Mouse (Mus musculus): ENCODE measurements at regions not wholly inside any gene's neighbourhood (a gene's known extent, or its start where the extent isn't known, plus 50 kb on each side); places are given as distances from the start of the nearest gene placed in this dataset.

DNA sequence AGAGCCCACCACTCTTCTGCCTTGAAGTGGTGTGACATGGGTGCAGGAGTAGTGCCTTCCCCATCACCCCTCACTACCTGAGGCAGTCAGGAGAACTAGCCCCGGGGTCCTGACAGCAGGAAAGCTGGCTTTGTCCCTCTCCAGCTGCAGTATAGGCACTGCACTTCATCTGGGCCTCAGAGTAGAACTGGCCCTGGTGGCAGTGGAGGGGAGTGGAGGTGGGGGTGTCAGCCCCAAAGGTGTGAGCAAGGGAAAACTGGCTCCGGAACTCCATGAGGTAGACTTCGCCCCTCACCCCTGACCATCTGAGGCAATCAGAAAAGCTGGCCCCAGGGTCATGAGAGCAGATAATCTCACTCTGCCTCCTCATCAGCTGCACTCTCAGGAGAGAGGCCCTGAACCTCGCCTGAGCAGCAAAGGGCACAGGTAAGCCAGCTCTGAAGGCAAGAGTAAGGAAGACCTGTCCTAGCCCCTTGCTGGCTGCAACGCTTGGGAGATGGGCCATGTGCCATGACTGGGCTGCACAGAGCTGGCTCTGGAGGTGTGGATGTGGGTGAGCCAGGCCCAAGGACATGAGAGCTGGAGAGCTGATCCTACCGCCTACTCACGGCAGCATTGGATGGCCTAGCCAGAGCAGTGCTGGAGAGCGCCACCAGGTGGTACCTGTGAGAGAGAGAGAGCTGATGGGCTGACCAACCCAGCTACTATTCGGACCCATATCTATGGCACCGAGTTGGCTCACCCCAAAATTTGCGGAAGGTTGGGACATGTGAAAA is 377.0 kb upstream of the B3galt2 start:
- DNase-seq (ENCODE audit: low spot score), result no peak

DNA sequence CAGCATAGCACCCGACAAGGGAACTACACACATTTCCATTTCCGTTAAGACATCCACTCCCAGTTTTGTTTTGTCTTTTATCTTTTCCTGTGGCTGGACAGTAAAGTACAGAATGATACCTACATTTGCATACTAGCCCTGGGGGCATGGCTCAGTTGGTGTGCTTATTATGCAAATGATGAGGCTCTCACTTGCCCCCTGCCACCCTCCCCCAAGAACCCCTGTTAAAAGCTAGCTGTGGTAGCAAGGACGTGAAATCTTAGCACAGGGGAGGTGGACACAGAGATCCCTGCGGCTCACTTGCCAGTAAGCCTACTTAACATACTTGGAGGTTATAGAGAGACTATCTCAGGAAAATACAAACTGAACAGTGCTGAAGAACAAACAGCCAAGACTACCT is 375.2 kb upstream of the B3galt2 start:
- no peak for DNase-seq (ENCODE audit: low spot score)

- DNase-seq (ENCODE audit: low spot score), result no peak
Measured at GRCm38 (mm10) chr1:143286274-143286967, 354.0 kb upstream of the B3galt2 start.

- DNase-seq (ENCODE audit: low spot score), result no peak
Measured at GRCm38 (mm10) chr1:143287448-143287847, 353.0 kb upstream of the B3galt2 start.

GRCm38 (mm10) chr1:143296555-143296954 is 343.9 kb upstream of the B3galt2 start:
- no peak for DNase-seq (ENCODE audit: low spot score)

GRCm38 (mm10) chr1:143307379-143307778 is 333.1 kb upstream of the B3galt2 start:
- DNase-seq (ENCODE audit: low spot score), result no peak

GRCm38 (mm10) chr1:143318381-143318780 is 322.1 kb upstream of the B3galt2 start:
- DNase-seq (ENCODE audit: low spot score), result no peak

- DNase-seq (ENCODE audit: low spot score), result no peak
Measured at GRCm38 (mm10) chr1:143319568-143319967, 320.9 kb upstream of the B3galt2 start.

- DNase-seq (ENCODE audit: low spot score), result no peak
Measured at GRCm38 (mm10) chr1:143351388-143351787, 289.1 kb upstream of the B3galt2 start.

- DNase-seq (ENCODE audit: low spot score), result peak; percentile 46
Measured at GRCm38 (mm10) chr1:143360256-143360655, 280.2 kb upstream of the B3galt2 start.

- DNase-seq (ENCODE audit: low spot score), result no peak
Measured at GRCm38 (mm10) chr1:143391851-143392250, 248.6 kb upstream of the B3galt2 start.
